Mouse (Mus musculus) lung, postnatal 0 days (tissue): ENCODE results near the gene Mad1l1. TPM values are rescaled to one million over a fixed set of nuclear protein-coding genes. Genes with fewer than 3 reads are reported as not detected.

Experiments used
- ATAC-seq: fragments of 200-750 bp; cut with Nextera tagmentation; 2 replicates; pipeline ENCODE4 v1.8.0; 2017; ENCODE audit warnings: moderate library complexity
- DNase-seq: peaks from one replicate; pipeline ENCODE4 v3.0.0-alpha.2; 2016; ENCODE audit warnings: low spot score
- H3K27ac ChIP-seq: fragments of 300-500 bp; sonication (generic); 2 replicates; pipeline ENCODE4 v1.5.1; 2014; ENCODE audit warnings: antibody characterized with exemption, mild to moderate bottlenecking, low read length, mixed read lengths
- H3K27me3 ChIP-seq: fragments of 300-500 bp; sonication (generic); replicated peaks from 2 replicates; pipeline ENCODE4 v1.6.1; 2014; ENCODE audit warnings: low read length, mixed read lengths; ENCODE audit not compliant: insufficient read depth
- H3K36me3 ChIP-seq: fragments of 300-500 bp; sonication (generic); 2 replicates; pipeline ENCODE4 v1.6.1; 2014; ENCODE audit warnings: low read length, mixed read lengths; ENCODE audit not compliant: insufficient read depth
- H3K4me1 ChIP-seq: fragments of 300-500 bp; sonication (generic); 2 replicates; pipeline ENCODE4 v1.6.1; 2014; ENCODE audit warnings: antibody characterized with exemption, low read depth, low read length, mixed read lengths; ENCODE audit not compliant: insufficient read depth
- H3K4me2 ChIP-seq: fragments of 300-500 bp; sonication (generic); replicated peaks from 2 replicates; pipeline ENCODE4 v1.6.1; 2014; ENCODE audit warnings: low read depth, mild to moderate bottlenecking, low read length, moderate library complexity, mixed read lengths
- H3K4me3 ChIP-seq: fragments of 300-500 bp; sonication (generic); 2 replicates; pipeline ENCODE4 v1.5.1; 2014; ENCODE audit warnings: low read depth, low read length
- H3K9ac ChIP-seq: fragments of 300-500 bp; sonication (generic); replicated peaks from 2 replicates; pipeline ENCODE4 v1.6.1; 2014; ENCODE audit warnings: low read depth, mild to moderate bottlenecking
- H3K9me3 ChIP-seq: fragments of 300-500 bp; sonication (generic); 2 replicates; pipeline ENCODE4 v1.6.1; 2016; ENCODE audit warnings: low read length, mixed read lengths
- CTCF ChIP-seq: IDR thresholded peaks from 2 replicates; pipeline ENCODE4 v1.5.1; 2016; ENCODE audit warnings: antibody characterized with exemption, mild to moderate bottlenecking
- EP300 ChIP-seq: IDR thresholded peaks from 2 replicates; pipeline ENCODE4 v1.6.1; 2016; ENCODE audit warnings: antibody characterized with exemption, mild to moderate bottlenecking, control low read depth
- WGBS: fragments of 180-500 bp; shearing (Covaris S2); extraction: QIAGEN DNeasy Blood & Tissue Kit; methylation state at CpG from one replicate; pipeline ENCODE4 v1.1.7; 2014; 5-methylcytosine and 5-hydroxymethylcytosine counted together
- polyA plus RNA-seq: library from polyadenylated mRNA; unstranded; fragments of >200 nt; fragmentation: Nextera tagmentation; extraction: Ambion mirVana; gene quantifications from 2 replicates; pipeline ENCODE4 v1.2.1, GENCODE M21; 2015

Gene Mad1l1
- polyA plus RNA-seq, 1 experiment from 2014 or later: 18.4 TPM

GRCm38 (mm10) chr5:140062828-140063227 is 258.5 kb downstream of the Mad1l1 start:
- Histone ChIP-seq H3K27ac (no peak overlapping the region), H3K4me1 (no peaks in the 10 kb centered on the region), H3K4me2 (no peak overlapping the region), H3K36me3 (no peaks in the 10 kb centered on the region), H3K4me3 (no peak overlapping the region), H3K9me3 (no peaks in the 10 kb centered on the region), H3K9ac (no peak overlapping the region), H3K27me3 (no peaks in the 10 kb centered on the region)
- DNase-seq: no peak
- no peak for ATAC-seq
- TF ChIP-seq CTCF (no peak), EP300 (no peak)
- 94% methylated on average over 3 of the region's 3 CpGs for WGBS

GRCm38 (mm10) chr5:140062316-140062715 is 259.0 kb downstream of the Mad1l1 start:
- no peak for TF ChIP-seq EP300
- no peak for TF ChIP-seq CTCF
- H3K27ac ChIP-seq: no peak overlapping the region

GRCm38 (mm10) chr5:140061296-140061879 is 260.0 kb downstream of the Mad1l1 start:
- ATAC-seq: no peak
- WGBS: 26% methylated on average over 6 of the region's 6 CpGs

More at GRCm38 (mm10) chr5:140062316-140062715, 259.0 kb downstream of the Mad1l1 start:
- DNase-seq (no peak), ATAC-seq (no peak)
- Histone ChIP-seq H3K27me3 (no peaks in the 10 kb centered on the region), H3K4me3 (no peak overlapping the region), H3K4me2 (no peak overlapping the region), H3K9me3 (no peaks in the 10 kb centered on the region), H3K9ac (no peak overlapping the region), H3K4me1 (no peaks in the 10 kb centered on the region), H3K36me3 (no peaks in the 10 kb centered on the region)
- 57% methylated on average over 3 of the region's 3 CpGs for WGBS

GRCm38 (mm10) chr5:140056291-140056690 is 265.1 kb downstream of the Mad1l1 start:
- Histone ChIP-seq H3K27ac (no peak overlapping the region), H3K4me2 (no peak overlapping the region), H3K27me3 (no peaks in the 10 kb centered on the region), H3K9me3 (no peaks in the 10 kb centered on the region), H3K4me3 (no peak overlapping the region), H3K36me3 (no peaks in the 10 kb centered on the region), H3K4me1 (no peaks in the 10 kb centered on the region), H3K9ac (no peak overlapping the region)
- no peak for TF ChIP-seq CTCF
- no peak for TF ChIP-seq EP300
- WGBS: 71% methylated on average over 3 of the region's 3 CpGs
- ATAC-seq (no peak), DNase-seq (no peak)

More at GRCm38 (mm10) chr5:140061296-140061879, 260.0 kb downstream of the Mad1l1 start:
- H3K4me3 ChIP-seq: no peak overlapping the region
- no peaks in the 10 kb centered on the region for H3K9me3 ChIP-seq
- no peak overlapping the region for H3K27ac ChIP-seq
- peak; percentile 33 for DNase-seq
- TF ChIP-seq EP300: no peak
- no peak for TF ChIP-seq CTCF
- no peak overlapping the region for H3K4me2 ChIP-seq
- no peak overlapping the region for H3K9ac ChIP-seq
- no peaks in the 10 kb centered on the region for H3K36me3 ChIP-seq
- no peaks in the 10 kb centered on the region for H3K4me1 ChIP-seq
- no peaks in the 10 kb centered on the region for H3K27me3 ChIP-seq

GRCm38 (mm10) chr5:140055431-140055830 is 265.9 kb downstream of the Mad1l1 start:
- no peak overlapping the region for H3K4me3 ChIP-seq
- H3K36me3 ChIP-seq: no peaks in the 10 kb centered on the region
- no peak overlapping the region for H3K4me2 ChIP-seq
- no peak overlapping the region for H3K9ac ChIP-seq
- 81% methylated on average over 3 of the region's 3 CpGs for WGBS
- DNase-seq (no peak), ATAC-seq (no peak)
- H3K27me3 ChIP-seq: no peaks in the 10 kb centered on the region
- H3K9me3 ChIP-seq: no peaks in the 10 kb centered on the region
- H3K4me1 ChIP-seq: no peaks in the 10 kb centered on the region
- TF ChIP-seq EP300 (no peak), CTCF (no peak)
- H3K27ac ChIP-seq: no peak overlapping the region

GRCm38 (mm10) chr5:140053626-140054025 is 267.7 kb downstream of the Mad1l1 start:
- no peak for DNase-seq
- no peak overlapping the region for H3K4me3 ChIP-seq
- no peak overlapping the region for H3K9ac ChIP-seq
- no peaks in the 10 kb centered on the region for H3K27me3 ChIP-seq
- no peak overlapping the region for H3K4me2 ChIP-seq
- H3K36me3 ChIP-seq: no peaks in the 10 kb centered on the region
- no peaks in the 10 kb centered on the region for H3K9me3 ChIP-seq
- H3K4me1 ChIP-seq: no peaks in the 10 kb centered on the region
- WGBS: 80% methylated on average over 3 of the region's 3 CpGs
- ATAC-seq: no peak
- no peak for TF ChIP-seq CTCF
- TF ChIP-seq EP300: no peak
- H3K27ac ChIP-seq: no peak overlapping the region

- ATAC-seq: no peak
- Histone ChIP-seq H3K27me3 (no peaks in the 10 kb centered on the region), H3K9me3 (no peaks in the 10 kb centered on the region), H3K4me2 (no peak overlapping the region), H3K4me3 (no peak overlapping the region), H3K9ac (no peak overlapping the region), H3K27ac (no peak overlapping the region), H3K36me3 (no peaks in the 10 kb centered on the region), H3K4me1 (no peaks in the 10 kb centered on the region)
- 66% methylated on average over 3 of the region's 3 CpGs for WGBS
- no peak for DNase-seq
- TF ChIP-seq CTCF: no peak
- no peak for TF ChIP-seq EP300
Measured at GRCm38 (mm10) chr5:140052405-140052804, 268.9 kb downstream of the Mad1l1 start.
